Mouse (Mus musculus): ENCODE measurements at regions not wholly inside any gene's neighbourhood (a gene's known extent, or its start where the extent isn't known, plus 50 kb on each side); places are given as distances from the start of the nearest gene placed in this dataset.

GRCm38 (mm10) chr11:20455085-20455864 lies 87.8 kb upstream of the Sertad2 start:
- TF ChIP-seq POLR2A (IDR thresholded peaks at IDR 0.05; ENCODE audit: borderline replicate concordance, low read depth, low read length): no peak
- peak; percentile 94 for TF ChIP-seq CTCF (IDR thresholded peaks at IDR 0.05; ENCODE audit: low read depth, low read length)
